Mouse (Mus musculus) urinary bladder, postnatal 25 days (tissue): ENCODE results near the gene Donson.

Experiments used
- DNase-seq: peaks from one replicate; pipeline ENCODE4 v3.0.0; 2022; ENCODE audit warnings: low spot score

The Donson gene

GRCm38 (mm10) chr16:91688619-91689334 lies at the start of gene Donson:
TSS of gene Donson (minus strand) at chr16:91688770.
- peak; percentile 96 for DNase-seq

- no peak for DNase-seq
Measured at GRCm38 (mm10) chr16:91736046-91736816, 47.7 kb upstream of the Donson start.

GRCm38 (mm10) chr16:91734771-91735170 lies 46.2 kb upstream of the Donson start:
- no peak for DNase-seq

- no peak for DNase-seq
Measured at GRCm38 (mm10) chr16:91732816-91733215, 44.2 kb upstream of the Donson start.

DNA sequence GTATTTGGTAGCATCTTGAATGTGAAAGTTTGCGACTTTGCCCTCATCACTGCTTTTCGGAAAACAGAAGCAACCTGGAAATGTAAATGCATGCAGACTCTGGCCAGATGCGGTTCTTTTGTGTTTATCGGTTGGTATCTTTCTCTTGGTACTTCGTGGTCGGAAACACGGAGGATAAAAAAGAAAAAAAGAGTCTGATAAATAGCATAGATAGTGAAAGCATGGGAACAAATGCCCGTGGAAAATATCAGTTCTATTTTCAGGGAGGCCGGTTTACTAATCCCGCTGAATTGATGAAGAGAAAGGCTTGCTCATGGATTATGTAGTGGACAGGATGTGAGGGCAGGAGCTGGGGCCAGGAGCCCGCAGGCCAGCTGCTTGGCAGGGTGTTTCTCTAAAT lies 41.9 kb upstream of the Donson start:
- no peak for DNase-seq

GRCm38 (mm10) chr16:91729821-91730441 lies 41.4 kb upstream of the Donson start:
- DNase-seq = peak; percentile 36

GRCm38 (mm10) chr16:91729066-91729482 lies 40.5 kb upstream of the Donson start, which contains the start of gene Itsn1:
TSS of gene Itsn1 (plus strand) at chr16:91729281.
- peak; percentile 96 for DNase-seq

GRCm38 (mm10) chr16:91728123-91729065 lies 39.8 kb upstream of the Donson start, which contains the start of gene Cryzl1:
TSS of gene Cryzl1 (minus strand) at chr16:91728975.
- peak; percentile 95 for DNase-seq

- no peak for DNase-seq
Measured at GRCm38 (mm10) chr16:91727433-91727832, 38.9 kb upstream of the Donson start.

GRCm38 (mm10) chr16:91724247-91724646 lies 35.7 kb upstream of the Donson start:
- DNase-seq = peak; percentile 46

GRCm38 (mm10) chr16:91717399-91717798 lies 28.8 kb upstream of the Donson start:
- no peak for DNase-seq

DNA sequence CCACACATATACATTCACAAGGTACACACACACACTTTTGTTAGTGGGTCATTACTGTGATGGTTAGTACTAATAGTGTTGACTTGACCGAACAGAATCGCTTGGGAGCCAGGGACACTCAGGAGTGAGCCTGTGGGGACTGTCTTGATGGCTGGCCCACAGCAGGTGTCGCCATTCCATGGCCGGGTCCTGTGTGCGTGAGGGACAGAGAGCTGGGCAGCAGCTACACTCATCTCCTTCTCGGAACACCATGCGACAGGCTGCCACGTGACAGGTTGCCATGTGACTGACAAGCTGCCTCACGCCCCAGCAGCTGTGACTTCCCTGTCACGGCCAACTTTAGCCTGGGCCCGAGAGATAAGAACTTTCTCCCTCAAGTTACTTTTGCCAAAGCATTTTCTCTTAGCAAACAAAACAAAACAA lies 28.4 kb upstream of the Donson start:
- no peak for DNase-seq

GRCm38 (mm10) chr16:91710241-91710640 lies 21.7 kb upstream of the Donson start:
- no peak for DNase-seq

- no peak for DNase-seq
Measured at GRCm38 (mm10) chr16:91704603-91705340, 16.2 kb upstream of the Donson start.

- DNase-seq = no peak
Measured at GRCm38 (mm10) chr16:91702771-91703188, 14.2 kb upstream of the Donson start.

- no peak for DNase-seq
Measured at GRCm38 (mm10) chr16:91701908-91702307, 13.3 kb upstream of the Donson start.

GRCm38 (mm10) chr16:91698995-91699394 lies 10.4 kb upstream of the Donson start:
- no peak for DNase-seq

DNA sequence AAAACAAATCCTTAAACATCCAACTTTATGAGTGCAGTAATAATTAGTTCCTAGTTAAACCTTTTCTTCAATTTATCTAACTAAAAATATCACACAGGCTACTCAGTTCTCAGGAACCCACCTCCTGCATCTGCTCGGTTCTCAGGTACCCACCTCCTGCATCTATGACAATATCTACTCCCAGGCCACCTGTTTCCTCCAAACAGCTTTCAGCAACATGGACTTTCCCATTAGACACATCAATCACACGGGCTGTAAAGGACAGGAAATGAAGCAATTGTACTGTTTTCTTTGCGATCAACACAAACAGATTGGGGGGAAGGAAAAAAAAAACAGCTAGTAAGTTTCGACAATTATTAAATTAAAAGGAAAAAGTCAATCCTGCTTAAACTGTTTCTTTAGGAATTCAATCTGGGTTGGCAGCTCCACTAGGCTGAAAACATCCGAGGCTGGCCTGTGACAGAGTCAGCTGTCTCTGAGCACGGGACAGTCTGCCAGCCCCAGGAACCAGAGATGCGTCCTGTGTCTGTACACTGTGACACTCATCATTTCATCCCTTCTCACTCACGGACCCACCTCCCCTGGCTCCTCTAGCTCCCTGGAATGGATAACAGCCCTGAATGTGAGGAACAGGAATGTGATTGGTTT lies 6.7 kb upstream of the Donson start:
- no peak for DNase-seq

- peak; percentile 69 for DNase-seq
Measured at GRCm38 (mm10) chr16:91694455-91695084, 6.0 kb upstream of the Donson start.

DNA sequence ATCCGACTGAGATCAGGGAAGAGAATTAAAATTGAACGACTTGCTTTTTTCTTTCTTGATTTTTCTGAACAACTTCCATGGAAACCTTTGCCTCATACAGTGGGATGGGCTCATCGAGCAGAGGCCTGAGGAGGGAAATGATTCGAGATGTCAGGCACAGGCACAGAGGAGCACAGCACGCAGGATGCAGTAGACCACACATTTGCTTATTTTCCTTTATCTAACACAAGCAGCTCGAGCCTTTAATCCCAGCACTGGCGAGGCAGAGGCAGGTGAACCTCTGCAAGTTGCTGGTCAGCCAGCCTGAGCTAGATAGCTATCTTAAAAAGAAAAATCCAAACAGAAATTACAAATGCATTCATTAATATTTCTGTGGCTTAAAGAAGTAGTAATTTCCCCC lies 1.2 kb upstream of the Donson start:
- no peak for DNase-seq
